Mouse (Mus musculus) ES-Bruce4 (cell line): ENCODE data around the gene Ankmy1. TPM values are rescaled to one million over a fixed set of nuclear protein-coding genes. Genes with fewer than 3 reads are reported as not detected.

Experiments used
- H3K27ac ChIP-seq: 2 replicates; pipeline ENCODE4 v1.5.1; 2012; ENCODE audit warnings: low read length, inconsistent platforms; ENCODE audit not compliant: insufficient read depth
- H3K27me3 ChIP-seq: 2 replicates; pipeline ENCODE4 v1.6.1; 2012; ENCODE audit warnings: mild to moderate bottlenecking, low read length, inconsistent platforms; ENCODE audit not compliant: control insufficient read depth, poor library complexity, insufficient read depth, severe bottlenecking
- H3K36me3 ChIP-seq: 2 replicates; pipeline ENCODE4 v1.6.1; 2012; ENCODE audit warnings: inconsistent platforms, mild to moderate bottlenecking, low read length, moderate library complexity; ENCODE audit not compliant: control insufficient read depth, poor library complexity, insufficient read depth, severe bottlenecking
- H3K4me1 ChIP-seq: one replicate; pipeline ENCODE4 v1.8.1; 2011; ENCODE audit warnings: low read length; ENCODE audit not compliant: control insufficient read depth, insufficient read depth
- H3K4me3 ChIP-seq: 2 replicates; pipeline ENCODE4 v1.5.1; 2011; ENCODE audit warnings: low read depth, mild to moderate bottlenecking, low read length
- H3K9ac ChIP-seq: 2 replicates; pipeline ENCODE4 v1.6.1; 2012; ENCODE audit warnings: low read depth, mild to moderate bottlenecking, inconsistent platforms; ENCODE audit not compliant: poor library complexity, severe bottlenecking
- H3K9me3 ChIP-seq: replicated peaks from 2 replicates; pipeline ENCODE4 v1.6.1; 2012; ENCODE audit warnings: mild to moderate bottlenecking, low read length, inconsistent platforms; ENCODE audit not compliant: control insufficient read depth, poor library complexity, insufficient read depth, severe bottlenecking
- CTCF ChIP-seq: IDR thresholded peaks from one replicate; pipeline ENCODE4 v1.8.1; 2011; ENCODE audit warnings: low read depth, low read length
- EP300 ChIP-seq: IDR thresholded peaks from 2 replicates; pipeline ENCODE4 v1.6.1; 2011; ENCODE audit warnings: low read depth, low read length; ENCODE audit not compliant: insufficient read depth
- POLR2A ChIP-seq: IDR thresholded peaks from one replicate; pipeline ENCODE4 v1.8.1; 2011; ENCODE audit warnings: low read length; ENCODE audit not compliant: insufficient read depth
- polyA plus RNA-seq: library from polyadenylated mRNA; stranded (reverse); fragments of >200 nt; gene quantifications from 2 replicates; pipeline ENCODE4 v1.2.4, GENCODE M21; 2011; ENCODE audit warnings: low read depth; ENCODE audit not compliant: missing spikeins, insufficient read depth, insufficient read length

Gene Ankmy1
- polyA plus RNA-seq, 1 experiment: not detected

- Histone ChIP-seq H3K4me3 (peak within 1 kb of the TSS; percentile 81), H3K9me3 (no peaks in the 10 kb centered on the region), H3K4me1 (no peaks in the 10 kb centered on the region), H3K27ac (no peak within 1 kb of the TSS), H3K9ac (peak within 1 kb of the TSS; percentile 87), H3K27me3 (no peaks in the 10 kb centered on the region), H3K36me3 (no peaks in the 10 kb centered on the region)
- TF ChIP-seq CTCF (no peak), POLR2A (peak; percentile 22)
Measured at GRCm38 (mm10) chr1:92831188-92832001, 71.3 kb downstream of the Ankmy1 start, which contains the start of gene Gpc1. Gene Gpc1 (plus strand): TSS chr1:92831645.

- Histone ChIP-seq H3K9me3 (no peaks in the 10 kb centered on the region), H3K4me3 (peak overlapping the region; percentile 43), H3K4me1 (no peaks in the 10 kb centered on the region), H3K36me3 (no peaks in the 10 kb centered on the region), H3K27me3 (no peaks in the 10 kb centered on the region), H3K9ac (peak overlapping the region; percentile 87; the same call in 1 of the 2 replicates), H3K27ac (no peak overlapping the region)
- TF ChIP-seq EP300: no peak
- TF ChIP-seq POLR2A: no peak
- no peak for TF ChIP-seq CTCF
Measured at GRCm38 (mm10) chr1:92830626-92831187, 72.0 kb downstream of the Ankmy1 start.

GRCm38 (mm10) chr1:92815756-92816294 lies 86.9 kb downstream of the Ankmy1 start:
- H3K27ac ChIP-seq: no peak overlapping the region
- no peak overlapping the region for H3K9ac ChIP-seq

GRCm38 (mm10) chr1:92815100-92815499 lies 87.6 kb downstream of the Ankmy1 start:
- Histone ChIP-seq H3K9ac (no peak overlapping the region), H3K4me1 (no peaks in the 10 kb centered on the region), H3K4me3 (no peak overlapping the region), H3K27me3 (no peaks in the 10 kb centered on the region), H3K36me3 (no peaks in the 10 kb centered on the region), H3K9me3 (peaks cover 2% of the 10 kb centered on the region; the same call in 1 of the 2 replicates), H3K27ac (no peak overlapping the region)
- TF ChIP-seq CTCF: no peak
- TF ChIP-seq POLR2A: no peak
- TF ChIP-seq EP300: no peak

More at GRCm38 (mm10) chr1:92815756-92816294, 86.9 kb downstream of the Ankmy1 start:
- no peak overlapping the region for H3K4me3 ChIP-seq
- H3K4me1 ChIP-seq: no peaks in the 10 kb centered on the region
- TF ChIP-seq CTCF (no peak), EP300 (no peak)
- H3K27me3 ChIP-seq: no peaks in the 10 kb centered on the region
- no peaks in the 10 kb centered on the region for H3K36me3 ChIP-seq
- no peaks in the 10 kb centered on the region for H3K9me3 ChIP-seq

- TF ChIP-seq EP300 (no peak), CTCF (no peak), POLR2A (no peak)
- Histone ChIP-seq H3K4me3 (no peak overlapping the region), H3K27ac (no peak overlapping the region), H3K36me3 (no peaks in the 10 kb centered on the region), H3K9ac (no peak overlapping the region), H3K9me3 (peaks cover 3% of the 10 kb centered on the region; the same call in 1 of the 2 replicates), H3K4me1 (no peaks in the 10 kb centered on the region), H3K27me3 (no peaks in the 10 kb centered on the region)
Measured at GRCm38 (mm10) chr1:92814319-92814718, 88.4 kb downstream of the Ankmy1 start.

Other genes with a start within 250 kb of the Ankmy1 start
- 30.5 and 31.6 TPM in 2 replicates for gene Gpc1, start 71.3 kb downstream of the Ankmy1 start, polyA plus RNA-seq
- 0.76 and 0.85 TPM in 2 replicates for gene Dusp28, start 4.1 kb upstream of the Ankmy1 start, polyA plus RNA-seq
- 31.1 and 39.0 TPM in 2 replicates for gene Rnpepl1, start 7.9 kb upstream of the Ankmy1 start, polyA plus RNA-seq
- gene Capn10, start 31.5 kb upstream of the Ankmy1 start, polyA plus RNA-seq: 17.1 and 17.9 TPM in 2 replicates
- gene Gpr35, start 48.0 kb upstream of the Ankmy1 start, polyA plus RNA-seq: 0.17 TPM in 1 of 2 replicates, not detected in the other
- gene Aqp12, start 103.4 kb upstream of the Ankmy1 start, polyA plus RNA-seq: not detected in 2 replicates
- 95.0 and 97.1 TPM in 2 replicates for gene Kif1a, start 199.0 kb upstream of the Ankmy1 start, polyA plus RNA-seq
- not detected in 2 replicates for gene Agxt, start 232.3 kb upstream of the Ankmy1 start, polyA plus RNA-seq